Mouse (Mus musculus): ENCODE results near the gene Fam3c. TPM values are rescaled to one million over a fixed set of nuclear protein-coding genes. Genes with fewer than 3 reads are reported as not detected.

The Fam3c gene
- polyA plus RNA-seq, 1 experiment from 2014 or later, result 62.1 TPM

DNA sequence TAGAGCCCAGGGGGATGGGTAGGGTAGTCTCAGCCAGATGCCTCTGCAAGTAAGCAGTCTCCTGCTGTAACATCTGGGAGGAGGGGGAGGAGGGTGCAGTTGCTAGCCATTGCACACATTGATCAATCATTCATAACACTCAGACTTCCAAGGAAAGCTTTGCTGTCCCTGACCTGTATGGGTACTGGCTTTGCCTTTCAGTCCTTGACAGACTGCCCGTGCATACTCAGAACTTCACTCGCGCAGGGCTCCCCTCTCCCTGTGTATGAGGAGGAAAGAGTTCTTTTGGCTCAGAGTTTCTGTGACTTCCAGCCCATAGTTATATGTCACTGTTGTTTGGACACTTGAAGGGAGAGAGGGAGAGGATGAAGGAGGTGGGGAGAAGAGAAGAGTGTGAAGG, 24.2 kb upstream of the Fam3c start:
- no peak for TF ChIP-seq CTCF (IDR thresholded peaks at IDR 0.05)

DNA sequence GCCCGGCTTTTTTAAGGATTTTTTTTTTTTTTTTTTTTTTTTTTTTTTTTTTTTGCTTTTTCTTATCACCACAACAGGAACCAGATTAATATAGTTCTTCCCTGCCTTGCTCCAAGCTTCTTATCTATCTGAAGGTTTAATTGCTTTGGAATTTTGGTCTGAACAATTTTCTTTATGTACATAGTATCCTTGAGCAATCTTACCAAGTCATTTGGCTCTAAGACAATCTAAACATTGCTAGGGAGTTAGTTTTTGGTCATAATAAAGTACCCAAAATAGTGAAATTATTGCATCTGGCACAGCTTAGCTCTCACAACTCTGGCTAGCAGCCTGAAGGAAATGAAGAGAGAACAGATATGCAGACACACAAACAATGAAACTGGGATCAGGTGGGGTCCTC, 23.8 kb upstream of the Fam3c start:
- no peak for TF ChIP-seq CTCF (IDR thresholded peaks at IDR 0.05)
- ChIA-PET POLR2A (no interaction called here), CTCF (no interaction called here)
- H3K27me3 ChIP-seq, result no peaks in the 10 kb centered on the region
- in situ Hi-C loops (cut with MboI; ENCODE audit: low pct_unique_long_range_greater_than_20kb), result no loop called here
- DNase-seq (ENCODE audit: low read depth, low spot score) (no peak), ATAC-seq (no peak)

More for the DNA sequence above, 24.2 kb upstream of the Fam3c start:
- CTCF ChIA-PET, result interaction anchor here (1.4 kb wide), 1 partner anchor 44 kb away, joined by 7 read pairs; no protein-coding TSS in a partner anchor
- POLR2A ChIA-PET, result no interaction called here
- no peak for DNase-seq (ENCODE audit: low read depth, low spot score)
- in situ Hi-C loops (cut with MboI; ENCODE audit: low pct_unique_long_range_greater_than_20kb), result no loop called here
- H3K27me3 ChIP-seq, result no peaks in the 10 kb centered on the region
- no peak for ATAC-seq

GRCm38 (mm10) chr6:22378462-22378861, 22.4 kb upstream of the Fam3c start:
- TF ChIP-seq CTCF (IDR thresholded peaks at IDR 0.05), result no peak
- in situ Hi-C loops (cut with MboI; ENCODE audit: low pct_unique_long_range_greater_than_20kb), result no loop called here
- peak; percentile 97 for ATAC-seq
- ChIA-PET CTCF (no interaction called here), POLR2A (no interaction called here)
- DNase-seq (ENCODE audit: low read depth, low spot score), result peak; percentile 62
- no peaks in the 10 kb centered on the region for H3K27me3 ChIP-seq

- in situ Hi-C loops (cut with MboI; ENCODE audit: low pct_unique_long_range_greater_than_20kb), result no loop called here
- H3K27me3 ChIP-seq, result no peaks in the 10 kb centered on the region
- TF ChIP-seq CTCF (IDR thresholded peaks at IDR 0.05), result no peak
Observed at GRCm38 (mm10) chr6:22374791-22375190, 18.7 kb upstream of the Fam3c start.

DNA sequence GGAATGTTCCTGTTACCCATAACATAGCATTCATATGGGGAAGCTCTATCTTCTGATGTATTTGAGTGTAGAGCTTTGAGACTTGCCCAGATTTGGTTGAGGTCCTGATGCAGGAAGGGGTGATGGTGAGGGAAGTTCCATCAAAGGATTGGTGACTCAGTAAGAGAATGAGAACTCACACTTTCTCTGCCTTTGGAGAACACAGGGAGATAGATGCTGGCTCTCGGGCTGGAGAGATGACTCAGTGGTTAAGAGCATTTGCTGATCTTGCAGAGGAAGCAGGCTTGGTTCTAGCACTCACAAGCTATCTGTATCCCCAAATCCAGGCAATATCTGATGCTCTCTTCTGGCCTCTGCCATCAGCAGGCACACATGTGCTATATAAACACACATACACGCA, 17.4 kb upstream of the Fam3c start:
- ATAC-seq (no peak), DNase-seq (ENCODE audit: low read depth, low spot score) (no peak)
- in situ Hi-C loops (cut with MboI; ENCODE audit: low pct_unique_long_range_greater_than_20kb), result no loop called here
- ChIA-PET POLR2A (no interaction called here), CTCF (interaction anchor here (1.4 to 2.4 kb wide), 2 partner anchors 12 to 17 kb away, joined by 3 to 11 read pairs; partner anchors contain the start of gene Fam3c)
- no peaks in the 10 kb centered on the region for H3K27me3 ChIP-seq
- no peak for TF ChIP-seq CTCF (IDR thresholded peaks at IDR 0.05)

More at GRCm38 (mm10) chr6:22374791-22375190, 18.7 kb upstream of the Fam3c start:
- POLR2A ChIA-PET, result no interaction called here
- CTCF ChIA-PET, result interaction anchor here (1.4 kb wide), 1 partner anchor 15 kb away, joined by 3 read pairs; no protein-coding TSS in a partner anchor
- no peak for DNase-seq (ENCODE audit: low read depth, low spot score)
- ATAC-seq, result no peak

DNA sequence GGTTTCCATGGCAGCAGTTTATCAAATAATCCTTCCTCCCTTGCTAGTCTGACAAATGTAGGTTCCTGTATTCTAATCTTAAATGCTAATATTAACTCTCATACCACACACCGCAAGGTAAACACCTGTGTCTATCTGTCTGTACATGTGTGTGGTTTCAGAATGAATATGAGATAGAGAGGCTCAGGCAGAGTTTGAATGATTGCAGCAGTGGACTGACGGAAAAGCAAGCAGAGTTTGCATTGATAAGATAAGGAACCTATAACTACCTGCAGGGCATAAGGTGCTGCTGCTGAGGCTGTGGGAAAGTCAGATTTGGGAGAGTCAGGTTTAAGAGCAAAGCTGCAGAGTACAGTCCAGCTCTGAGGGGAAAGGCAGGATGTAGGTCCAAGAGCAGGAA, 10.9 kb upstream of the Fam3c start:
- ATAC-seq, result no peak
- CTCF ChIA-PET, result no interaction called here
- no peaks in the 10 kb centered on the region for H3K27me3 ChIP-seq
- no peak for DNase-seq (ENCODE audit: low read depth, low spot score)
- POLR2A ChIA-PET, result no interaction called here
- no peak for TF ChIP-seq CTCF (IDR thresholded peaks at IDR 0.05)
- in situ Hi-C loops (cut with MboI; ENCODE audit: low pct_unique_long_range_greater_than_20kb), result no loop called here

GRCm38 (mm10) chr6:22363590-22363989, 7.5 kb upstream of the Fam3c start:
- in situ Hi-C loops (cut with MboI; ENCODE audit: low pct_unique_long_range_greater_than_20kb), result no loop called here
- DNase-seq (ENCODE audit: low read depth, low spot score), result no peak
- TF ChIP-seq CTCF (IDR thresholded peaks at IDR 0.05), result peak; percentile 21
- ChIA-PET POLR2A (no interaction called here), CTCF (interaction anchor here (0.6 to 2.6 kb wide), 3 partner anchors 8 to 19 kb away, joined by 3 to 10 read pairs (median 3); partner anchors contain the start of gene Fam3c)
- ATAC-seq, result no peak
- H3K27me3 ChIP-seq, result no peaks in the 10 kb centered on the region

DNA sequence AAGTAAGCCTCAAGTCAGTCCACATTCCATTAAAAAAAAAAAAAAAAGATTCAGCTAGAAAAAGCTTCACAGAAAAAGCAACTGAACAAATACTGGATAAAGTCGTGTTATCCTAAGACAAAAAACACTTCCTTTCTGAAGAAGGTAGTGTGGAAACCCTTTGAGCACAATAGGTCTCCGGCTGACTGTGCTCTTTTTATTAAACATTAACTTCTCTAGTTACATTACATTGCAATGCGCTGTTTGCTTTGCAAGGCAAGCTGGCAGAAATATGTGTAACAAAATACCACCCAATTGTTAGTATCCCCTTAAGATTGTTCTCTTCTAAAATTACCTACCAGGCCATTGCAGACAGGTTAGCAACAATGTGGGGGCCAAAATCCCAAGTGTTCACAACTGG, 5.9 kb upstream of the Fam3c start:
- DNase-seq (ENCODE audit: low read depth, low spot score) (no peak), ATAC-seq (peak; percentile 88)
- no peaks in the 10 kb centered on the region for H3K27me3 ChIP-seq
- ChIA-PET CTCF (interaction anchor here (0.9 to 1.6 kb wide), 5 partner anchors 11 to 263 kb away, joined by 3 to 4 read pairs (median 3); no protein-coding TSS in a partner anchor), POLR2A (interaction anchor here (0.7 kb wide), 1 partner anchor 160 kb away, joined by 6 read pairs; no protein-coding TSS in a partner anchor)
- in situ Hi-C loops (cut with MboI; ENCODE audit: low pct_unique_long_range_greater_than_20kb), result no loop called here
- no peak for TF ChIP-seq CTCF (IDR thresholded peaks at IDR 0.05)

DNA sequence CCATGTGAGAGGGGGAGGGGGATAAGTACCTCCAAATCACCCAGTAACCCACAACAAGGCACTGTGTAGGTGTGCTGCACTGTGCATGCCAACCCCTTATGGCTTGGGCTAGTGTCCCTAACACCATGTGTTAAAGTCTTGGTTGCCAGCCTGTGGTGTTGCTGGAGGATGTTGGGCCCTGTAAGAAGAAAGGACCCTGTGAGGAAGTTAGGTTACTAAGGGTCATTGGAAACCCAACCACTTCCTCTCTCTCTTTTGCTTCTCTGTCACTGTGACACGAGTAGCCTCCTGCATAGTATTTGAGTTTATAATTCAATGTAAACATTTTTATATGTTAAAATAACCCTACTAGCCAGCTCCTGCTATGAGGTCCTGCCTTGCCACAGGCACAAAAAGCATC, 3.0 kb upstream of the Fam3c start:
- ChIA-PET CTCF (interaction anchor here (1.2 to 1.4 kb wide), 3 partner anchors 17 to 105 kb away, joined by 3 to 6 read pairs (median 3); no protein-coding TSS in a partner anchor), POLR2A (no interaction called here)
- DNase-seq (ENCODE audit: low read depth, low spot score) (no peak), ATAC-seq (no peak)
- H3K27me3 ChIP-seq, result no peaks in the 10 kb centered on the region
- in situ Hi-C loops (cut with MboI; ENCODE audit: low pct_unique_long_range_greater_than_20kb), result no loop called here
- no peak for TF ChIP-seq CTCF (IDR thresholded peaks at IDR 0.05)

- H3K27me3 ChIP-seq, result no peaks in the 10 kb centered on the region
- no peak for TF ChIP-seq CTCF (IDR thresholded peaks at IDR 0.05)
- no peak for ATAC-seq
- no peak for DNase-seq (ENCODE audit: low read depth, low spot score)
- in situ Hi-C loops (cut with MboI; ENCODE audit: low pct_unique_long_range_greater_than_20kb), result no loop called here
- ChIA-PET CTCF (interaction anchor here (1.0 to 2.9 kb wide), 2 partner anchors 16 to 38 kb away, joined by 3 to 11 read pairs; no protein-coding TSS in a partner anchor), POLR2A (no interaction called here)
Observed at GRCm38 (mm10) chr6:22357351-22357750, 1.3 kb upstream of the Fam3c start.

DNA sequence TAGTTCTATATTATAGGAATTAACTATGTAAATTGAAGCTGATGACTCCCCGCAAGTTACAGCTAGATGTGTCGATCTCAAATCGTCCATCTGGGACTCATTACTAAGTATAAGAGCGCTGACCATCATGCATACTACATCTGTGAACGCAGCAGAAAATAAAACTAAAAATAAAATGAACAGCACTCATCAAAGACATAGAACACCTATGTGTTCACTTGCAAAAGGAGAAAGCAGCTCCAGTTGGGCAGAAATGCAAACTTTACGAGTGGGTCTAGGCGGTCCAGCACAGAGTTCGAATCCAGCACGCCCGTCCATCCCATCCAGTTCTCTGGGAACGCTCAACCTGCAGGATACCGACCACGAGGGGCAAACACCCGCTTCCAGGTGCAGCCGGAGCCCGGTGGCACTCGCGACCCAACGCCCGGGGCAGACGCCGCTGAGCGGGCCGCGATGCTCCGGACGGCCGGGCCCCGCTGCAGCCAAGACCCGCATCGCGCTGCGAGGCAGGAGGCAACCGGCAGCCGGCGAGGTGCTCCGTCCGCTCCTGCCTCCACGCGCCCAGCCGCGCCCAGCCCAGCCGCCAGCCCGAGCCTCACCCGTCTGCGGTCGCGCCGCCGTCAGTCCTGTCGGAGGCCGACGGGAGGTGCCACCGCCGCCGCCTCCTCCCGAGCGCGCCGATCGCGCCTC, 502 bp downstream of the Fam3c start:
- CTCF ChIA-PET, result interaction anchor here (0.7 to 3.9 kb wide), 11 partner anchors 8 to 234 kb away, joined by 3 to 21 read pairs (median 9); no protein-coding TSS in a partner anchor
- H3K27me3 ChIP-seq, result no peaks in the 10 kb centered on the region
- in situ Hi-C loops (cut with MboI; ENCODE audit: low pct_unique_long_range_greater_than_20kb), result no loop called here
- ATAC-seq (no peak), DNase-seq (ENCODE audit: low read depth, low spot score) (no peak)
- POLR2A ChIA-PET, result no interaction called here
- no peak for TF ChIP-seq CTCF (IDR thresholded peaks at IDR 0.05)
